10 mouse cellular contexts compared by ENCODE assay signal in genomic region chr8:120251411-120252035, GRCm38 (mm10). TPM values are rescaled to one million over a fixed set of nuclear protein-coding genes. Genes with fewer than 3 reads are reported as not detected.
A peak's percentile ranks its signal among the peaks of the same experiment; 100 is the strongest.
DNase-seq lines count a peak whose midpoint lies in the region; ATAC-seq lines count a peak whose summit lies in the region.
"Had no signal": no experiment of that assay in that cellular context is flagged by ENCODE, and none has a peak within 500 bp of the region (broad histone marks: within the 10 kb centered on the region; RNA-seq: fewer than 3 reads in every experiment).

No protein-coding gene starts in this region.

- H3K27ac ChIP-seq in neural tube, embryonic 11.5 days (ENCODE audit: low read depth, low read length), result peak overlapping the region; percentile 36; the same call in 1 of the 2 replicates
- 0 out of 2 replicates have a peak overlapping the region, but pooled peaks have one; percentile 15 for H3K27ac ChIP-seq in heart, embryonic 15.5 days
- H3K27ac ChIP-seq in lung, embryonic 16.5 days (ENCODE audit: low read length), result peak overlapping the region; percentile 89
- H3K27ac ChIP-seq in stomach, embryonic 15.5 days, result peak overlapping the region; percentile 75

- H3K4me2 ChIP-seq in neural tube, embryonic 11.5 days (ENCODE audit: low read depth), result no peak overlapping the region
- no peak overlapping the region for H3K4me2 ChIP-seq in heart, embryonic 15.5 days
- H3K4me2 ChIP-seq in lung, embryonic 16.5 days (ENCODE audit: low read depth, low read length), result peak overlapping the region; percentile 5; the same call in 1 of the 2 replicates
- H3K4me2 ChIP-seq in stomach, embryonic 15.5 days, result no peak overlapping the region

- peaks cover 10% of the 10 kb centered on the region; the same call in 1 of the 2 replicates for H3K4me1 ChIP-seq in neural tube, embryonic 11.5 days (ENCODE audit: control insufficient read depth, insufficient read depth, low read length)
- H3K4me1 ChIP-seq in heart, embryonic 15.5 days (replicated peaks), result peaks cover 36% of the 10 kb centered on the region
- H3K4me1 ChIP-seq in lung, embryonic 16.5 days (replicated peaks; ENCODE audit: control insufficient read depth, insufficient read depth, low read length), result peaks cover 68% of the 10 kb centered on the region
- peaks cover 29% of the 10 kb centered on the region for H3K4me1 ChIP-seq in stomach, embryonic 15.5 days

- no peak overlapping the region for H3K4me3 ChIP-seq in neural tube, embryonic 11.5 days (ENCODE audit: low read depth, low read length)
- H3K4me3 ChIP-seq in heart, embryonic 15.5 days, result no peak overlapping the region
- no peak overlapping the region for H3K4me3 ChIP-seq in lung, embryonic 16.5 days (ENCODE audit: low read length)
- no peak overlapping the region for H3K4me3 ChIP-seq in stomach, embryonic 15.5 days (replicated peaks)
- H3K4me3 ChIP-seq: erythroblast, embryonic 14.5 days had no signal

- no peak for DNase-seq in neural tube, embryonic 11.5 days (ENCODE audit: low spot score)
- DNase-seq in neural tube, embryonic 10.5 days (ENCODE audit: extremely low spot score, low spot score), result no peak
- DNase-seq in testis, postnatal 14 days (ENCODE audit: low spot score), result no peak
- DNase-seq: right cerebral cortex, postnatal 4 days had no signal

- no peaks in the 10 kb centered on the region for H3K27me3 ChIP-seq in neural tube, embryonic 11.5 days (ENCODE audit: control insufficient read depth, insufficient read depth, low read length)
- no peaks in the 10 kb centered on the region for H3K27me3 ChIP-seq in heart, embryonic 15.5 days
- no peaks in the 10 kb centered on the region for H3K27me3 ChIP-seq in lung, embryonic 16.5 days (ENCODE audit: control insufficient read depth, insufficient read depth, low read depth, low read length)
- no peaks in the 10 kb centered on the region for H3K27me3 ChIP-seq in stomach, embryonic 15.5 days (replicated peaks)

- WGBS in neural tube, embryonic 11.5 days, result 59% methylated on average over 9 of the region's 9 CpGs
- WGBS in heart, embryonic 15.5 days, result 63% methylated on average over 9 of the region's 9 CpGs
- WGBS in lung, embryonic 16.5 days, result 46% methylated on average over 9 of the region's 9 CpGs
- WGBS in stomach, embryonic 15.5 days, result 41% methylated on average over 9 of the region's 9 CpGs

- no peak for ATAC-seq in neural tube, embryonic 11.5 days (ENCODE audit: insufficient read depth, low FRiP score, low TSS enrichment)
- ATAC-seq in heart, embryonic 15.5 days (replicated peaks; ENCODE audit: insufficient number of reproducible peaks, insufficient read depth, low FRiP score, low read depth), result no peak
- ATAC-seq in lung, embryonic 16.5 days (ENCODE audit: low read depth), result peak; percentile 89
- ATAC-seq in stomach, embryonic 15.5 days (ENCODE audit: insufficient read depth, low FRiP score, low read depth), result no peak
- no peak for ATAC-seq in inflammation-experienced regulatory T-cells, adult 6 months
- no peak for ATAC-seq in activated CD4-positive, CD25-positive, alpha-beta regulatory T cell, adult 4 months

- no peak overlapping the region for H3K9ac ChIP-seq in neural tube, embryonic 11.5 days (ENCODE audit: low read length)
- no peak overlapping the region for H3K9ac ChIP-seq in heart, embryonic 15.5 days
- H3K9ac ChIP-seq in lung, embryonic 16.5 days (ENCODE audit: low read length), result peak overlapping the region; percentile 33
- H3K9ac ChIP-seq in stomach, embryonic 15.5 days, result no peak overlapping the region

- no peaks in the 10 kb centered on the region for H3K9me3 ChIP-seq in neural tube, embryonic 11.5 days (ENCODE audit: control insufficient read depth, low read length)
- no peaks in the 10 kb centered on the region for H3K9me3 ChIP-seq in heart, embryonic 15.5 days (replicated peaks)
- H3K9me3 ChIP-seq in lung, embryonic 16.5 days (ENCODE audit: control insufficient read depth, low read length), result no peaks in the 10 kb centered on the region
- H3K9me3 ChIP-seq in stomach, embryonic 15.5 days, result no peaks in the 10 kb centered on the region

- no peaks in the 10 kb centered on the region for H3K36me3 ChIP-seq in neural tube, embryonic 11.5 days (ENCODE audit: control insufficient read depth, insufficient read depth, low read length)
- no peaks in the 10 kb centered on the region for H3K36me3 ChIP-seq in heart, embryonic 15.5 days
- H3K36me3 ChIP-seq in lung, embryonic 16.5 days (ENCODE audit: control insufficient read depth, insufficient read depth, low read length), result no peaks in the 10 kb centered on the region
- H3K36me3 ChIP-seq in stomach, embryonic 15.5 days, result no peaks in the 10 kb centered on the region

RNA-seq across cellular contexts. Expression of gene Gse1, which starts 23.3 kb away (rescaled TPM):
- polyA plus RNA-seq in neural tube, embryonic 11.5 days (2014; fragmentation: Nextera tagmentation; extraction: Ambion mirVana), result 19.9 and 33.5 TPM in 2 replicates
- polyA plus RNA-seq in heart, embryonic 15.5 days (2015; fragmentation: Nextera tagmentation; extraction: Ambion mirVana), result 8.9 and 10.8 TPM in 2 replicates
- 10.2 and 10.9 TPM in 2 replicates for polyA plus RNA-seq in lung, embryonic 16.5 days (2015; fragmentation: Nextera tagmentation; extraction: Ambion mirVana)
- polyA plus RNA-seq in stomach, embryonic 15.5 days (2015; fragmentation: Nextera tagmentation; extraction: Ambion mirVana), result 9.6 and 10.8 TPM in 2 replicates
- polyA plus RNA-seq in inflammation-experienced regulatory T-cells, adult 6 months (2017; shearing (Covaris generic)), result 1 to 10 TPM; 2.0 to 4.0 (median 3.2) TPM
- 1 to 10 TPM; 2.9 to 4.1 TPM for polyA plus RNA-seq in activated CD4-positive, CD25-positive, alpha-beta regulatory T cell, adult 4 months (2017; shearing (Covaris generic))

Comparison
In these comparisons a context has a peak if more than half of its experiments do, and no peak if none do; other contexts are left out.
1. H3K27ac ChIP-seq: peak in every context shown above with its lines; median percentile 89 in lung, embryonic 16.5 days; 75 in stomach, embryonic 15.5 days; 36 in neural tube, embryonic 11.5 days; 15 in heart, embryonic 15.5 days.